Mouse (Mus musculus): ENCODE results near the gene Ltbr.

- no peak; the same call in 1 of the 2 replicates for TF ChIP-seq CTCF (IDR thresholded peaks at IDR 0.05; ENCODE audit: insufficient read depth, low read depth, low read length)
- no peak for TF ChIP-seq POLR2A (IDR thresholded peaks at IDR 0.05; ENCODE audit: insufficient read depth, low read depth, low read length)
These were observed 48.0 kb upstream of the Ltbr start for GRCm38 (mm10) chr6:125361467-125362291.
